Mouse (Mus musculus) skeletal muscle tissue, adult 2 months (tissue): ENCODE measurements around the gene Fcrlb.

Experiments used
- DNase-seq: peaks from one replicate; pipeline ENCODE4 v3.0.0-alpha.2; 2012; ENCODE audit warnings: low read depth, low spot score

Gene Fcrlb

GRCm38 (mm10) chr1:170868107-170868904 is 44.4 kb downstream of the Fcrlb start:
- peak; percentile 72 for DNase-seq

DNA sequence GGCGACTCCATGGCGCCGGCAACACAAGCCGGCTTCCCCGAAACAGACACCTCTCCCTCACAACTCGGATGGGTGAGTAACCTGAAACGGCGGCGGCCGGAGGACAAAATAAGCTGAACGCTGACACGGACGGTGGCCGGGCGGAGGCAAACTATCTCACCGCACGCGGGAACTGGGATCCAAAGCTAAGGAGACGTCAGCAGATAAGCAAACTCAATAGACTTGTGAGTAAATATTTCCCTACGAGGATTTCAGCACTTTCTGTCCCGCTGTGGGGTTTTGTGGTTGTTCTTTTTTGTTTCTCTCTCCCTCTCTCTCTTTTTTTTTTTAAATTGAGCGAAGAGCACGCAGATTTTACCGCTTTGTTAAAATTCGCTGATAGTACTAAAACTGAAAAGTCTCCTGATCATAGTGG is 45.0 kb downstream of the Fcrlb start, which contains the start of gene Atf6:
Gene Atf6 (minus strand): TSS at position 81 of the 415 bp plus-strand sequence.
- DNase-seq = peak; percentile 90

- DNase-seq = no peak
Measured at GRCm38 (mm10) chr1:170866992-170867690, 45.6 kb downstream of the Fcrlb start.

DNA sequence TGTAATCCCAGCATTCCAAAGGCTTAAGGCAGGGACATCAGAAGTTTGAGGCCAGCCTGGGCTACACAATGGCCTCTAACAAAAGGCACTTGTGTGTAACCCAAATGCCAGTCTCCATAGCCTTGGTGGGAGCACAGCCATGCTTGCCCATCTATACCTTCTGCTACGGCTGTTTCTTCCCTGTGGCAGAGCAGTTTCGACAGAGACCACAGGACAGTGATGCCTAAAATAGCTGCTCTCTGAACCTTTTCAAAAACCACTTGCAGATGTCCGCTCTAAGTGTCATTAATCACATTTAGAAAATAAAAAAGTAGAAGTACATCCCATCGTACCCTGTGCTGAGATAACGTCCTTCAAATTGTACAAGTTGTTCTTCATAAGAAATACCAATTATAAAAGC is 47.3 kb downstream of the Fcrlb start:
- DNase-seq = no peak

DNA sequence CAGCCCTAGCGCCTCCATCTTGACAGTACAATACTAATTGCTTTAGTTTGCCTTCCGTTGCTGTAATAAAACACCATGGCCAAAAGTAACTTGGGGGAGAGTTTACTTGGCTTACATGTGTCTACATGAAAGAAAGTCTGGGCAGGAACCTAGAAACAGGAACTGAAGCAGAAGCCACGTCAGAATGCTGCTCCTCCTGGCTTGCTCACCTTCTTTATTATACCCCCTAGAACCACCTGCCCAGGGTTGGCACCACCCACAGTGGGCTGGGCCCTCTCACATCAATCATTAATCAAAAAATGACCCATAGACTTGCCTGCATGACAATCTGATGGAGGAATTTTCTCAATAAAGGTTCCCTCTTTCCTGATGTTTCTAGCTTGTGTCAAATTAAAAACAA is 48.0 kb downstream of the Fcrlb start:
- DNase-seq = no peak

GRCm38 (mm10) chr1:170864234-170864633 is 48.5 kb downstream of the Fcrlb start:
- no peak for DNase-seq

GRCm38 (mm10) chr1:170863033-170863432 is 49.7 kb downstream of the Fcrlb start:
- DNase-seq = no peak

- no peak for DNase-seq
Measured at GRCm38 (mm10) chr1:170862435-170862717, 50.4 kb downstream of the Fcrlb start.

- DNase-seq = no peak
Measured at GRCm38 (mm10) chr1:170861671-170862434, 50.9 kb downstream of the Fcrlb start.

DNA sequence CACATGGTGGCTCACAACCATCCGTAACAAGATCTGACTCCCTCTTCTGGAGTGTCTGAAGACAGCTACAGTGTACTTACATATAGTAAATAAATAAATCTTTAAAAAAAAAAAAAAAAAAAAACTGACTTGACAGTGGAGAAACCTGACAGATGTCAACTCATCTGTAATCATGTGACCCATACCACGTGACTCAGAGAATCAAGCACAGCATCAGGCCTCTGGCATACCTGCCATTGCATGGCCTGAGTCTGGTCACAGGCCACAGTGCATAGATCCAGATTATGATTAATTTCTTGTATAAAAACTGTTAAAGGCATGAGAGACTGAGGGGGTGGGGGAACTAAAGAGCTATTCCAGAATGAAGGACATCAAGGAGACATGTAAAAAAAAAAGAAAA is 53.9 kb downstream of the Fcrlb start:
- no peak for DNase-seq

GRCm38 (mm10) chr1:170857369-170857768 is 55.4 kb downstream of the Fcrlb start:
- DNase-seq = no peak
